10 mouse cellular contexts compared by ENCODE assay signal in the genomic region with DNA sequence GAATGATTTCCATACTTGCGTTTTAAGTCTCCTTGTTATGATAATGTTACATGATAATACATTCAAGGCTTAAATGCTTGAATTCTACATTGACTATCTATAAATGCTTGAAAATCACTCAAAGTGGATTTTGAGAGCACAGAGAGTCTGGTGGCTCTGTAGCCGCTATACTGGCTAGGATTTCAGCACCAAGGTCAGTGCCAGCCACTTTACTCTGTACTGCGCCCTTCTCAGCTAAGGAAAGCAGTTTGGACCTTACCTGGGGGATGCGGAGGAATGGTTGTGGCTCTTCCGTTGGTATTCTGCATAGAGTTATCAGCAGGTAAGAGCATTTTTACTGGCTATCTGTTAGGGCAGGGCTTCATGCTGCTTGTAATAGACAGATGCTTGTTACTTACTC.
A peak's percentile ranks its signal among the peaks of the same experiment; 100 is the strongest.
DNase-seq lines count a peak whose midpoint lies in the region; ATAC-seq lines count a peak whose summit lies in the region.
"Had no signal": no experiment of that assay in that cellular context is flagged by ENCODE, and none has a peak within 500 bp of the region (broad histone marks: within the 10 kb centered on the region; RNA-seq: fewer than 3 reads in every experiment).

No protein-coding gene starts in this region.

- peak; percentile 41 for DNase-seq in heart, postnatal 4 days
- DNase-seq in heart, adult 9 months (ENCODE audit: low spot score in 2 of 2), result no peak
- peak; percentile 51 for DNase-seq in midbrain, embryonic 14.5 days
- DNase-seq in embryo, embryonic 11 days, result peak; percentile 76
- DNase-seq in ovary, postnatal 36 days (ENCODE audit: low spot score), result peak; percentile 18
- DNase-seq in cerebellum, adult 8-10 months, result no peak
- DNase-seq in cerebellum, postnatal 10 days, result no peak

- H3K4me2 ChIP-seq in midbrain, embryonic 14.5 days (ENCODE audit: low read length), result no peak overlapping the region
- no peak overlapping the region for H3K4me2 ChIP-seq in midbrain, embryonic 13.5 days (replicated peaks)
- H3K4me2 ChIP-seq: heart, embryonic 12.5 days; limb, embryonic 15.5 days had no signal

- no peaks in the 10 kb centered on the region for H3K36me3 ChIP-seq in midbrain, embryonic 14.5 days (ENCODE audit: control insufficient read depth, insufficient read depth, low read length)
- H3K36me3 ChIP-seq in midbrain, embryonic 13.5 days, result no peaks in the 10 kb centered on the region
- H3K36me3 ChIP-seq: heart, embryonic 12.5 days; limb, embryonic 15.5 days had no signal

- no peaks in the 10 kb centered on the region for H3K27me3 ChIP-seq in midbrain, embryonic 14.5 days (ENCODE audit: control insufficient read depth, insufficient read depth, low read length)
- H3K27me3 ChIP-seq in midbrain, embryonic 13.5 days, result no peaks in the 10 kb centered on the region
- H3K27me3 ChIP-seq: heart, embryonic 12.5 days; limb, embryonic 15.5 days had no signal

- H3K9ac ChIP-seq in midbrain, embryonic 14.5 days (replicated peaks; ENCODE audit: low read length), result no peak overlapping the region
- no peak overlapping the region for H3K9ac ChIP-seq in midbrain, embryonic 13.5 days (replicated peaks)
- H3K9ac ChIP-seq: heart, embryonic 12.5 days; limb, embryonic 15.5 days had no signal

- ATAC-seq in midbrain, embryonic 14.5 days (ENCODE audit: low FRiP score, low TSS enrichment), result no peak
- no peak for ATAC-seq in midbrain, embryonic 13.5 days

- H3K4me1 ChIP-seq in midbrain, embryonic 14.5 days (ENCODE audit: control insufficient read depth, insufficient read depth, low read length), result no peaks in the 10 kb centered on the region
- no peaks in the 10 kb centered on the region for H3K4me1 ChIP-seq in midbrain, embryonic 13.5 days (replicated peaks)
- H3K4me1 ChIP-seq: heart, embryonic 12.5 days; limb, embryonic 15.5 days had no signal

- no peaks in the 10 kb centered on the region for H3K9me3 ChIP-seq in midbrain, embryonic 14.5 days (ENCODE audit: control insufficient read depth, low read length)
- no peaks in the 10 kb centered on the region for H3K9me3 ChIP-seq in midbrain, embryonic 13.5 days
- H3K9me3 ChIP-seq: heart, embryonic 12.5 days; limb, embryonic 15.5 days had no signal

- 27% methylated on average over 5 of the region's 5 CpGs for WGBS in midbrain, embryonic 14.5 days
- 27% methylated on average over 5 of the region's 5 CpGs for WGBS in midbrain, embryonic 13.5 days

- H3K27ac ChIP-seq in midbrain, embryonic 14.5 days (replicated peaks; ENCODE audit: low read depth, low read length), result no peak overlapping the region
- no peak overlapping the region for H3K27ac ChIP-seq in midbrain, embryonic 13.5 days
- H3K27ac ChIP-seq: limb, embryonic 15.5 days had no signal

- no peak overlapping the region for H3K4me3 ChIP-seq in midbrain, embryonic 14.5 days (replicated peaks; ENCODE audit: low read depth, low read length)
- H3K4me3 ChIP-seq in midbrain, embryonic 13.5 days (replicated peaks), result no peak overlapping the region
- H3K4me3 ChIP-seq: heart, embryonic 12.5 days; limb, embryonic 15.5 days had no signal

Comparison
In these comparisons a context has a peak if more than half of its experiments do, and no peak if none do; other contexts are left out.
1. DNase-seq: peak in heart, postnatal 4 days (single experiment), midbrain, embryonic 14.5 days (single experiment), embryo, embryonic 11 days (single experiment) and ovary, postnatal 36 days (single experiment); none in heart, adult 9 months (0 of 2), cerebellum, adult 8-10 months (single experiment) and cerebellum, postnatal 10 days (0 of 2).